Comparison of ENCODE assay signal across 22 mouse cellular contexts in genomic region chr1:81755694-81756093, GRCm38 (mm10).
DNase-seq lines count a peak whose midpoint lies in the region; ATAC-seq and TF ChIP-seq lines count a peak whose summit lies in the region.
"Had no signal": no experiment of that assay in that cellular context is flagged by ENCODE, and none has a peak within 500 bp of the region (broad histone marks: within the 10 kb centered on the region; RNA-seq: fewer than 3 reads in every experiment).

No protein-coding gene starts in this region.

- intact Hi-C loops in heart, postnatal 14 days (cut with DNase I): no loop called here

- H3K79me2 ChIP-seq in myocyte (ENCODE audit: control insufficient read depth, insufficient read depth): no peaks in the 10 kb centered on the region

- ATAC-seq in heart, embryonic 13.5 days (ENCODE audit: extremely low read depth, insufficient number of reproducible peaks, low FRiP score, low TSS enrichment): no peak
- ATAC-seq in intestine, embryonic 15.5 days: no peak
- ATAC-seq: inflammation-experienced regulatory T-cells, adult 6 months; liver, embryonic 12.5 days; midbrain, embryonic 13.5 days had no signal

- DNase-seq in heart, adult 11 months: peak; percentile 46
- DNase-seq in heart, postnatal 14 days: no peak
- DNase-seq in retina, embryonic 14.5 days (ENCODE audit: low spot score): peak; percentile 24
- DNase-seq in retina, postnatal 1 day: no peak
- no peak for DNase-seq in cerebellum, postnatal 36 days
- DNase-seq: adrenal gland, postnatal 14 days; cerebellum, adult 8-10 months; kidney, adult 8-10 months; kidney, postnatal 36 days; layer of hippocampus, postnatal 36 days; lung, adult 18-20 months; thymus, postnatal 4 days had no signal

- no peak overlapping the region for H3ac ChIP-seq in myocyte (ENCODE audit: control insufficient read depth, insufficient read length)

- H3K9me3 ChIP-seq in heart, embryonic 13.5 days: no peaks in the 10 kb centered on the region
- H3K9me3 ChIP-seq in intestine, embryonic 15.5 days: no peaks in the 10 kb centered on the region
- H3K9me3 ChIP-seq: limb, embryonic 13.5 days; liver, embryonic 12.5 days; midbrain, embryonic 13.5 days; neural tube, embryonic 12.5 days; stomach, embryonic 15.5 days had no signal

- H3K4me1 ChIP-seq in heart, embryonic 13.5 days: peaks cover 12% of the 10 kb centered on the region; the same call in 1 of the 2 replicates
- H3K4me1 ChIP-seq in intestine, embryonic 15.5 days (replicated peaks): no peaks in the 10 kb centered on the region
- H3K4me1 ChIP-seq: liver, embryonic 12.5 days; midbrain, embryonic 13.5 days; neural tube, embryonic 12.5 days; stomach, embryonic 15.5 days had no signal

- peak overlapping the region; percentile 55 for H3K27ac ChIP-seq in heart, embryonic 13.5 days (replicated peaks)
- no peak overlapping the region for H3K27ac ChIP-seq in intestine, embryonic 15.5 days
- H3K27ac ChIP-seq: hindbrain, embryonic 14.5 days; limb, embryonic 13.5 days; liver, embryonic 12.5 days; midbrain, embryonic 13.5 days; neural tube, embryonic 12.5 days; stomach, embryonic 15.5 days had no signal

- TF ChIP-seq POLR2A in myocyte (IDR thresholded peaks at IDR 0.05; ENCODE audit: insufficient read length, low read depth): no peak

- H3K4me3 ChIP-seq in heart, embryonic 13.5 days: no peak overlapping the region
- no peak overlapping the region for H3K4me3 ChIP-seq in myocyte
- H3K4me3 ChIP-seq in intestine, embryonic 15.5 days (replicated peaks): no peak overlapping the region
- H3K4me3 ChIP-seq: limb, embryonic 13.5 days; liver, embryonic 12.5 days; midbrain, embryonic 13.5 days; neural tube, embryonic 12.5 days; stomach, embryonic 15.5 days had no signal

- 37% methylated on average over 2 of the region's 2 CpGs for WGBS in heart, embryonic 13.5 days
- 60% methylated on average over 2 of the region's 2 CpGs for WGBS in intestine, embryonic 15.5 days

- H3K27me3 ChIP-seq in heart, embryonic 13.5 days (replicated peaks): no peaks in the 10 kb centered on the region
- H3K27me3 ChIP-seq in myocyte (ENCODE audit: control insufficient read depth, insufficient read depth, insufficient read length): no peaks in the 10 kb centered on the region
- H3K27me3 ChIP-seq in intestine, embryonic 15.5 days (replicated peaks): no peaks in the 10 kb centered on the region
- H3K27me3 ChIP-seq: limb, embryonic 13.5 days; liver, embryonic 12.5 days; midbrain, embryonic 13.5 days; neural tube, embryonic 12.5 days; stomach, embryonic 15.5 days had no signal

- H3K4me2 ChIP-seq in heart, embryonic 13.5 days: no peak overlapping the region
- peak overlapping the region; percentile 19 for H3K4me2 ChIP-seq in myocyte (ENCODE audit: low read depth)
- H3K4me2 ChIP-seq in intestine, embryonic 15.5 days (replicated peaks): no peak overlapping the region
- H3K4me2 ChIP-seq: hindbrain, embryonic 14.5 days; limb, embryonic 13.5 days; liver, embryonic 12.5 days; midbrain, embryonic 13.5 days; neural tube, embryonic 12.5 days; stomach, embryonic 15.5 days had no signal

- no peak overlapping the region for H3K9ac ChIP-seq in heart, embryonic 13.5 days
- H3K9ac ChIP-seq in intestine, embryonic 15.5 days: no peak overlapping the region
- H3K9ac ChIP-seq: hindbrain, embryonic 14.5 days; limb, embryonic 13.5 days; liver, embryonic 12.5 days; midbrain, embryonic 13.5 days; neural tube, embryonic 12.5 days; stomach, embryonic 15.5 days had no signal

- no peaks in the 10 kb centered on the region for H3K36me3 ChIP-seq in heart, embryonic 13.5 days
- H3K36me3 ChIP-seq in myocyte (ENCODE audit: control insufficient read depth, insufficient read depth): no peaks in the 10 kb centered on the region
- no peaks in the 10 kb centered on the region for H3K36me3 ChIP-seq in intestine, embryonic 15.5 days
- H3K36me3 ChIP-seq: limb, embryonic 13.5 days; liver, embryonic 12.5 days; midbrain, embryonic 13.5 days; neural tube, embryonic 12.5 days; stomach, embryonic 15.5 days had no signal

TF ChIP-seq in myocyte, 11 proteins besides CTCF, POLR2A, EP300 and RAD21:
- TF ChIP-seq MYOD1 (IDR thresholded peaks at IDR 0.05; ENCODE audit: control insufficient read depth in 1 of 3, insufficient read length in 2 of 3, low read depth in 2 of 3): peak in 2 of 3 experiments; percentile 44 to 61
- TF ChIP-seq USF1 (IDR thresholded peaks at IDR 0.05; ENCODE audit: low read depth): peak; percentile 34
- TF ChIP-seq TCF3 (IDR thresholded peaks at IDR 0.05; ENCODE audit: insufficient read length, low read depth): no peak
TF ChIP-seq in myocyte: peak in this region for 2.

Comparison
In these comparisons a context has a peak if more than half of its experiments do, and no peak if none do; other contexts are left out.
1. DNase-seq: peak in heart, adult 11 months (single experiment) and retina, embryonic 14.5 days (single experiment); none in heart, postnatal 14 days (0 of 2), retina, postnatal 1 day (single experiment) and cerebellum, postnatal 36 days (0 of 2).